ENCODE assay signal across 16 mouse cellular contexts in genomic region chr1:180464357-180464756, GRCm38 (mm10). TPM values are rescaled to one million over a fixed set of nuclear protein-coding genes. Genes with fewer than 3 reads are reported as not detected.
"Had no signal": no experiment of that assay in that cellular context is flagged by ENCODE, and none has a peak within 500 bp of the region (broad histone marks: within the 10 kb centered on the region; RNA-seq: fewer than 3 reads in every experiment).

No protein-coding gene starts in this region.

- H3K27me3 ChIP-seq: midbrain, embryonic 13.5 days; neural tube, embryonic 15.5 days had no signal

- H3K4me1 ChIP-seq: limb, embryonic 12.5 days had no signal

- H3K4me3 ChIP-seq: limb, embryonic 12.5 days; midbrain, embryonic 13.5 days; myocyte; neural tube, embryonic 15.5 days had no signal

- DNase-seq: kidney, adult 9 months; kidney, postnatal 4 days; liver; lung, adult 2 months; lung, postnatal 36 days; right cerebral cortex, adult 18-20 months; right cerebral cortex, postnatal 25 days; thymus, postnatal 4 days had no signal

- H3K27ac ChIP-seq: kidney, postnatal 0 days; limb, embryonic 12.5 days; liver, embryonic 14.5 days; midbrain, embryonic 13.5 days; neural tube, embryonic 15.5 days had no signal

- H3K36me3 ChIP-seq: limb, embryonic 12.5 days; midbrain, embryonic 13.5 days; neural tube, embryonic 15.5 days had no signal

RNA-seq across cellular contexts. Expression of gene Stum, which starts 18.9 kb away (rescaled TPM):
- total RNA-seq: megakaryocyte progenitor cell, adult 5-6 weeks had no signal
- polyA plus RNA-seq: inflammation-experienced regulatory T-cells, adult 6 months had no signal
